Mouse (Mus musculus): ENCODE measurements at regions not wholly inside any gene's neighbourhood (a gene's known extent, or its start where the extent isn't known, plus 50 kb on each side); places are given as distances from the start of the nearest gene placed in this dataset.

DNA sequence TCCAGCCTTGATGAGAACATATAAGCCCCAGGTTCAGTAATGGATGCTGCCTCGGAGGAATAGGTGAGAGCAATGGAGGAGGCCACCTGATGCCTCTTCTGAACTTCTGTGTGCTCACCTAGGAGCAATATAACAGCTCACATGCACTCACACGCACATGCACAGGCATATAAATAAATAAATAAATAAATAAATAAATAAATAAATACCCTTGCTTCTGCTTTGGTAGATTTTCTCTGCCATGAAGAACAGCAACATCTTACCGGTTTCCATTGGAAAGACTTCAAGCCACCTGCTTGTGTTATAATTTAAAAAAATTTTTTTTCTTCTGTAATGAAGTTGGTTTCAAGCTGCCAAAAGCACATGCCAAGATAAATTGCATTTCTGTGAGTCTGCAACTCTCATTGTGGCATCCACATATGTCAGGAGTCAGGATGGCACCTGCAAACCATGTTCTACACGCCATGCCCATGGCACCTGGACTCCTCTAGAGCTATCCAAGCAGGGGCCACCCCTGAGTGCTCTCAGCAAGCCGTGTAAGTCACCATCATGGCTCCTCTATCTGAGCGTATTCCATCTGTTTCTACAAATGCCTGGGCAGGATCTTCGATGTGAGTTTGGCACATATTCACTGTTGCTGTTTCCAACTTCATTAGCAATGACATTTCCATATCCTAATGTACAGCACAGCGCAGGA, 75.7 kb upstream of the Igfbp3 start:
- no peak overlapping the region for H3K4me3 ChIP-seq (replicated peaks; ENCODE audit: low read length)
- H3K27me3 ChIP-seq (ENCODE audit: insufficient read depth, low read length) = no peaks in the 10 kb centered on the region
- no peaks in the 10 kb centered on the region for H3K9me3 ChIP-seq (ENCODE audit: low read length)
- peaks cover 10% of the 10 kb centered on the region for H3K4me1 ChIP-seq (replicated peaks; ENCODE audit: low read depth, low read length)
- no peaks in the 10 kb centered on the region for H3K36me3 ChIP-seq (ENCODE audit: insufficient read depth, low read length)
- no peak for TF ChIP-seq CTCF (conservative IDR thresholded peaks at IDR 0.05; ENCODE audit: low read length)
- TF ChIP-seq NANOG (IDR thresholded peaks at IDR 0.05; ENCODE audit: borderline replicate concordance, low read length) = no peak
- no peak for TF ChIP-seq POU5F1 (IDR thresholded peaks at IDR 0.05; ENCODE audit: borderline replicate concordance, low read length)

- peaks cover 15% of the 10 kb centered on the region; the same call in 1 of the 2 replicates for H3K9me3 ChIP-seq (ENCODE audit: low read length)
- H3K4me1 ChIP-seq (replicated peaks; ENCODE audit: low read depth, low read length) = peaks cover 18% of the 10 kb centered on the region
- H3K4me3 ChIP-seq (replicated peaks; ENCODE audit: low read length) = no peak overlapping the region
- H3K36me3 ChIP-seq (ENCODE audit: insufficient read depth, low read length) = no peaks in the 10 kb centered on the region
- no peaks in the 10 kb centered on the region for H3K27me3 ChIP-seq (ENCODE audit: insufficient read depth, low read length)
- TF ChIP-seq NANOG (IDR thresholded peaks at IDR 0.05; ENCODE audit: borderline replicate concordance, low read length) = no peak
- no peak for TF ChIP-seq CTCF (conservative IDR thresholded peaks at IDR 0.05; ENCODE audit: low read length)
- no peak for TF ChIP-seq POU5F1 (IDR thresholded peaks at IDR 0.05; ENCODE audit: borderline replicate concordance, low read length)
Measured at GRCm38 (mm10) chr11:7284836-7285490, 71.2 kb upstream of the Igfbp3 start.

- H3K27me3 ChIP-seq (ENCODE audit: insufficient read depth, low read length) = peaks cover 5% of the 10 kb centered on the region; the same call in 1 of the 2 replicates
- peaks cover 15% of the 10 kb centered on the region; the same call in 1 of the 2 replicates for H3K9me3 ChIP-seq (ENCODE audit: low read length)
- TF ChIP-seq POU5F1 (IDR thresholded peaks at IDR 0.05; ENCODE audit: borderline replicate concordance, low read length) = no peak
- no peak for TF ChIP-seq NANOG (IDR thresholded peaks at IDR 0.05; ENCODE audit: borderline replicate concordance, low read length)
- H3K4me3 ChIP-seq (replicated peaks; ENCODE audit: low read length) = no peak overlapping the region
- H3K36me3 ChIP-seq (ENCODE audit: insufficient read depth, low read length) = no peaks in the 10 kb centered on the region
- peaks cover 18% of the 10 kb centered on the region for H3K4me1 ChIP-seq (replicated peaks; ENCODE audit: low read depth, low read length)
Measured at GRCm38 (mm10) chr11:7282981-7283380, 69.3 kb upstream of the Igfbp3 start.

GRCm38 (mm10) chr11:7282188-7282587, 68.5 kb upstream of the Igfbp3 start:
- TF ChIP-seq CTCF (conservative IDR thresholded peaks at IDR 0.05; ENCODE audit: low read length) (no peak), POU5F1 (IDR thresholded peaks at IDR 0.05; ENCODE audit: borderline replicate concordance, low read length) (no peak), NANOG (IDR thresholded peaks at IDR 0.05; ENCODE audit: borderline replicate concordance, low read length) (no peak)
- no peaks in the 10 kb centered on the region for H3K36me3 ChIP-seq (ENCODE audit: insufficient read depth, low read length)
- no peak overlapping the region for H3K4me3 ChIP-seq (replicated peaks; ENCODE audit: low read length)
- peaks cover 15% of the 10 kb centered on the region; the same call in 1 of the 2 replicates for H3K9me3 ChIP-seq (ENCODE audit: low read length)
- H3K4me1 ChIP-seq (replicated peaks; ENCODE audit: low read depth, low read length) = peaks cover 18% of the 10 kb centered on the region
- H3K27me3 ChIP-seq (ENCODE audit: insufficient read depth, low read length) = peaks cover 5% of the 10 kb centered on the region; the same call in 1 of the 2 replicates

GRCm38 (mm10) chr11:7281656-7282055, 67.9 kb upstream of the Igfbp3 start:
- Histone ChIP-seq H3K4me1 (replicated peaks; ENCODE audit: low read depth, low read length) (peaks cover 18% of the 10 kb centered on the region), H3K4me3 (replicated peaks; ENCODE audit: low read length) (no peak overlapping the region), H3K27me3 (ENCODE audit: insufficient read depth, low read length) (peaks cover 5% of the 10 kb centered on the region; the same call in 1 of the 2 replicates), H3K9me3 (ENCODE audit: low read length) (peaks cover 15% of the 10 kb centered on the region; the same call in 1 of the 2 replicates), H3K36me3 (ENCODE audit: insufficient read depth, low read length) (no peaks in the 10 kb centered on the region)
- TF ChIP-seq POU5F1 (IDR thresholded peaks at IDR 0.05; ENCODE audit: borderline replicate concordance, low read length) (no peak), NANOG (IDR thresholded peaks at IDR 0.05; ENCODE audit: borderline replicate concordance, low read length) (peak; percentile 23; the same call in 1 of the 2 replicates), CTCF (conservative IDR thresholded peaks at IDR 0.05; ENCODE audit: low read length) (no peak)

GRCm38 (mm10) chr11:7279891-7280290, 66.2 kb upstream of the Igfbp3 start:
- Histone ChIP-seq H3K27me3 (ENCODE audit: insufficient read depth, low read length) (peaks cover 5% of the 10 kb centered on the region; the same call in 1 of the 2 replicates), H3K4me3 (replicated peaks; ENCODE audit: low read length) (no peak overlapping the region), H3K4me1 (replicated peaks; ENCODE audit: low read depth, low read length) (peaks cover 13% of the 10 kb centered on the region), H3K36me3 (ENCODE audit: insufficient read depth, low read length) (no peaks in the 10 kb centered on the region), H3K9me3 (ENCODE audit: low read length) (peaks cover 15% of the 10 kb centered on the region; the same call in 1 of the 2 replicates)
- TF ChIP-seq POU5F1 (IDR thresholded peaks at IDR 0.05; ENCODE audit: borderline replicate concordance, low read length) (no peak), CTCF (conservative IDR thresholded peaks at IDR 0.05; ENCODE audit: low read length) (peak; percentile 38)

- Histone ChIP-seq H3K4me1 (replicated peaks; ENCODE audit: low read depth, low read length) (no peaks in the 10 kb centered on the region; the same call in 1 of the 2 replicates), H3K27me3 (ENCODE audit: insufficient read depth, low read length) (no peaks in the 10 kb centered on the region), H3K36me3 (ENCODE audit: insufficient read depth, low read length) (no peaks in the 10 kb centered on the region), H3K9me3 (ENCODE audit: low read length) (no peaks in the 10 kb centered on the region), H3K4me3 (replicated peaks; ENCODE audit: low read length) (no peak overlapping the region)
- TF ChIP-seq NANOG (IDR thresholded peaks at IDR 0.05; ENCODE audit: borderline replicate concordance, low read length) (no peak), CTCF (conservative IDR thresholded peaks at IDR 0.05; ENCODE audit: low read length) (no peak), POU5F1 (IDR thresholded peaks at IDR 0.05; ENCODE audit: borderline replicate concordance, low read length) (no peak)
Measured at GRCm38 (mm10) chr11:7272543-7272942, 58.8 kb upstream of the Igfbp3 start.

DNA sequence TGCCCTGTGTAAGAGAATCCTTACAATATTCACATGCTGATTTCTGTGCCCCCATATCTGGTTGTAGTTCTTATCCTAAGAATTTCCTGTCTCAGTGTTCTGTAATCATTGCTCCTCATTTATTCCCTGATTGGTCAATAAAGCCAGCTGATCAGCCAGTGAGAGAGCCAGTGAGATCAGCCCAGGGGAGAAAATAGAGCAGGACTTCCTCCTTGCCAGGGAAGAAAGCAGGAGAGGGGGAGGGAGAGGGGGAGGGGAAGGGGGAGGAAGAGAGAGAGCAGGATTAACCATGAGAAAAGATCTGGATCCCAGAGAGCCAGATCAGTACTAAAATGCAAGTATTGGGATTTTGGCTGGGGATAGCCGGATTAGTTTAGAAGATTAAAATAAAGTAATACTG, 57.2 kb upstream of the Igfbp3 start:
- H3K9me3 ChIP-seq (ENCODE audit: low read length) = no peaks in the 10 kb centered on the region
- H3K4me3 ChIP-seq (replicated peaks; ENCODE audit: low read length) = no peak overlapping the region
- no peaks in the 10 kb centered on the region for H3K36me3 ChIP-seq (ENCODE audit: insufficient read depth, low read length)
- H3K27me3 ChIP-seq (ENCODE audit: insufficient read depth, low read length) = no peaks in the 10 kb centered on the region
- H3K4me1 ChIP-seq (replicated peaks; ENCODE audit: low read depth, low read length) = no peaks in the 10 kb centered on the region; the same call in 1 of the 2 replicates
- TF ChIP-seq CTCF (conservative IDR thresholded peaks at IDR 0.05; ENCODE audit: low read length) = no peak
- no peak for TF ChIP-seq NANOG (IDR thresholded peaks at IDR 0.05; ENCODE audit: borderline replicate concordance, low read length)
- TF ChIP-seq POU5F1 (IDR thresholded peaks at IDR 0.05; ENCODE audit: borderline replicate concordance, low read length) = no peak
